Mouse (Mus musculus): Measurements from ENCODE around the gene Bcl11b.

Bcl11b gene

GRCm38 (mm10) chr12:107981231-107981630 lies 22.2 kb downstream of the Bcl11b start:
- no peaks in the 10 kb centered on the region for H3K36me3 ChIP-seq (ENCODE audit: control insufficient read depth, insufficient read depth, low read length, poor library complexity, severe bottlenecking)
- no peak for DNase-seq (ENCODE audit: low read depth, low spot score)
- no peaks in the 10 kb centered on the region; the same call in 1 of the 2 replicates for H3K27me3 ChIP-seq (ENCODE audit: control insufficient read depth, insufficient read depth, low read length, poor library complexity, severe bottlenecking)

GRCm38 (mm10) chr12:107980261-107980961 lies 23.0 kb downstream of the Bcl11b start:
- Histone ChIP-seq H3K27me3 (ENCODE audit: control insufficient read depth, insufficient read depth, low read length, poor library complexity, severe bottlenecking) (no peaks in the 10 kb centered on the region; the same call in 1 of the 2 replicates), H3K36me3 (ENCODE audit: control insufficient read depth, insufficient read depth, low read length, poor library complexity, severe bottlenecking) (no peaks in the 10 kb centered on the region)
- DNase-seq (ENCODE audit: low read depth, low spot score): no peak

- H3K27me3 ChIP-seq (ENCODE audit: control insufficient read depth, insufficient read depth, low read length, poor library complexity, severe bottlenecking): no peaks in the 10 kb centered on the region; the same call in 1 of the 2 replicates
- DNase-seq (ENCODE audit: low read depth, low spot score): no peak
Measured at GRCm38 (mm10) chr12:107979710-107980260, 23.6 kb downstream of the Bcl11b start.

GRCm38 (mm10) chr12:107978736-107979255 lies 24.6 kb downstream of the Bcl11b start:
- H3K27me3 ChIP-seq (ENCODE audit: control insufficient read depth, insufficient read depth, low read length, poor library complexity, severe bottlenecking): no peaks in the 10 kb centered on the region; the same call in 1 of the 2 replicates
- H3K36me3 ChIP-seq (ENCODE audit: control insufficient read depth, insufficient read depth, low read length, poor library complexity, severe bottlenecking): no peaks in the 10 kb centered on the region
- no peak for DNase-seq (ENCODE audit: low read depth, low spot score)

More at GRCm38 (mm10) chr12:107979710-107980260, 23.6 kb downstream of the Bcl11b start:
- no peaks in the 10 kb centered on the region for H3K36me3 ChIP-seq (ENCODE audit: control insufficient read depth, insufficient read depth, low read length, poor library complexity, severe bottlenecking)

DNA sequence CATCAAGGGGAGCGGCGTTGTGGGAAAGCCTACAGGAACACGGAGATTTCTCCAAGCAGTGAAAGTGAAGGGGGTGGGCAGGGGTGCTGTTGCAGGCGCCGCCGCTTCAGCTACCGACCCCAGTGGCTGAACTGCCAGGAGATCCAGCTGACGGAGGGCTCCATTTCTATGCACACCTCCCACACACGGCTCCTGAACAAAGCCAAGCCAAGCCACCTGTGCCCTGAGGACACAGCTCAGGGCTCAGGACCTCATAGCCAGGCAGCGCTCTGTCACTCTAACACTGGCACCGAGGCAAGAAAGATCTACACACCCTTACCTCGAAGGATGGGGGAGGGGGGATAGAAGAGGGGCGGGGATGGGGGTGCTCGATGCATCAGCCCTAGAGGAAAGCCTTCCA lies 25.3 kb downstream of the Bcl11b start:
- no peaks in the 10 kb centered on the region; the same call in 1 of the 2 replicates for H3K27me3 ChIP-seq (ENCODE audit: control insufficient read depth, insufficient read depth, low read length, poor library complexity, severe bottlenecking)
- H3K36me3 ChIP-seq (ENCODE audit: control insufficient read depth, insufficient read depth, low read length, poor library complexity, severe bottlenecking): no peaks in the 10 kb centered on the region
- no peak for DNase-seq (ENCODE audit: low read depth, low spot score)

DNA sequence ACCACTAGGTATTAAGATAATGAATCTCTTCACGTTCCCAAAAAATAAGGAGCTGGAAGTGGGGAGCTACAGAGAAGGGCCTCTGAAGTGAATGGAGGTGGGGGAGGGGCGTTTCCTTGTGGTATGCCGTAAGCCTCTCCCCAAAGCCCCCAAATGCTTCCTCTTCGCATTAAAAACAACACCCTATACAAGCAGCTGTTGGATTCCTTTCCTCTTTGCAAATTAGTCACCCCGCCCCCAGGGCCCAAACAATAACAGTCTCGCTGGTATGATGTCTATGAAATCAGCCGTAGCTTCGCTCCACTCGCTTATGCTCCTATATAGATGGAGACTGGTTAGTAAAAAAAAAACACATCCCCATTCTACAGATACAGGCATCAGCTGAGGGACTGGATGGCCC lies 25.9 kb downstream of the Bcl11b start:
- no peaks in the 10 kb centered on the region for H3K36me3 ChIP-seq (ENCODE audit: control insufficient read depth, insufficient read depth, low read length, poor library complexity, severe bottlenecking)
- DNase-seq (ENCODE audit: low read depth, low spot score): no peak
- H3K27me3 ChIP-seq (ENCODE audit: control insufficient read depth, insufficient read depth, low read length, poor library complexity, severe bottlenecking): no peaks in the 10 kb centered on the region; the same call in 1 of the 2 replicates

GRCm38 (mm10) chr12:107977086-107977485 lies 26.3 kb downstream of the Bcl11b start:
- no peak for DNase-seq (ENCODE audit: low read depth, low spot score)
- Histone ChIP-seq H3K36me3 (ENCODE audit: control insufficient read depth, insufficient read depth, low read length, poor library complexity, severe bottlenecking) (no peaks in the 10 kb centered on the region), H3K27me3 (ENCODE audit: control insufficient read depth, insufficient read depth, low read length, poor library complexity, severe bottlenecking) (no peaks in the 10 kb centered on the region; the same call in 1 of the 2 replicates)

GRCm38 (mm10) chr12:107976571-107977001 lies 26.8 kb downstream of the Bcl11b start:
- no peak for DNase-seq (ENCODE audit: low read depth, low spot score)
- H3K27me3 ChIP-seq (ENCODE audit: control insufficient read depth, insufficient read depth, low read length, poor library complexity, severe bottlenecking): no peaks in the 10 kb centered on the region; the same call in 1 of the 2 replicates
- H3K36me3 ChIP-seq (ENCODE audit: control insufficient read depth, insufficient read depth, low read length, poor library complexity, severe bottlenecking): no peaks in the 10 kb centered on the region

GRCm38 (mm10) chr12:107975897-107976570 lies 27.4 kb downstream of the Bcl11b start:
- Histone ChIP-seq H3K27me3 (ENCODE audit: control insufficient read depth, insufficient read depth, low read length, poor library complexity, severe bottlenecking) (no peaks in the 10 kb centered on the region; the same call in 1 of the 2 replicates), H3K36me3 (ENCODE audit: control insufficient read depth, insufficient read depth, low read length, poor library complexity, severe bottlenecking) (no peaks in the 10 kb centered on the region)
- DNase-seq (ENCODE audit: low read depth, low spot score): no peak

GRCm38 (mm10) chr12:107975479-107975896 lies 27.9 kb downstream of the Bcl11b start:
- DNase-seq (ENCODE audit: low read depth, low spot score): no peak
- Histone ChIP-seq H3K27me3 (ENCODE audit: control insufficient read depth, insufficient read depth, low read length, poor library complexity, severe bottlenecking) (no peaks in the 10 kb centered on the region; the same call in 1 of the 2 replicates), H3K36me3 (ENCODE audit: control insufficient read depth, insufficient read depth, low read length, poor library complexity, severe bottlenecking) (no peaks in the 10 kb centered on the region)

- no peaks in the 10 kb centered on the region; the same call in 1 of the 2 replicates for H3K27me3 ChIP-seq (ENCODE audit: control insufficient read depth, insufficient read depth, low read length, poor library complexity, severe bottlenecking)
- no peaks in the 10 kb centered on the region for H3K36me3 ChIP-seq (ENCODE audit: control insufficient read depth, insufficient read depth, low read length, poor library complexity, severe bottlenecking)
- no peak for DNase-seq (ENCODE audit: low read depth, low spot score)
Measured at GRCm38 (mm10) chr12:107974504-107974903, 28.9 kb downstream of the Bcl11b start.

DNA sequence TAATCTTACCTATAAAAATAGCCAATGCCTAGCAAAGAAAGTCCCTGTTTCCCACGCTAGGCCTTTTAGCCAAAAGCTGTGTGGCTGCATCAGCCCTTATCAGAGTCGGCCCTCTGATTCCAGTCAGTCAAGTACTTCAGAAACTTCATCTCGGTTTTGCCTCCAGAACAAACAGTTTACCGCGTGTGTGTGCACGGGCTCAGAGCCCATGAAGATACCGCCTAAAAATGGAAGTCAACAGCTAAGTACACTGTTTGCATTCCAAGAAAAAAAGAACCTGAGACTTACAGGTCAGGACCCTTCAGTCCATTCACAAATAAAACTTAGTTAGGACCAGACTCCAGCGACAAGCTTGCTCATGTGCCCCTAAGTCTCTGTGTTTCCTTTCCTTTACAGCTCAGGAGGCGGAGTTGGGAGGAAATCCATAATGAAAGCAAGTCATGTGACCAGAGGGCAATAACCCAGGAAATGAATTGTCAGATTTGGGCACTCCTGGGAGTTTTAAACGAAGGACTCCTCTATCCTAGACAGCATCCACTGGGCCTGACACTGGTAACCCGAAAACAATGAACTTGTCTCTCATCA lies 29.8 kb downstream of the Bcl11b start:
- DNase-seq (ENCODE audit: low read depth, low spot score): no peak
- no peaks in the 10 kb centered on the region; the same call in 1 of the 2 replicates for H3K27me3 ChIP-seq (ENCODE audit: control insufficient read depth, insufficient read depth, low read length, poor library complexity, severe bottlenecking)
- H3K36me3 ChIP-seq (ENCODE audit: control insufficient read depth, insufficient read depth, low read length, poor library complexity, severe bottlenecking): no peaks in the 10 kb centered on the region

DNA sequence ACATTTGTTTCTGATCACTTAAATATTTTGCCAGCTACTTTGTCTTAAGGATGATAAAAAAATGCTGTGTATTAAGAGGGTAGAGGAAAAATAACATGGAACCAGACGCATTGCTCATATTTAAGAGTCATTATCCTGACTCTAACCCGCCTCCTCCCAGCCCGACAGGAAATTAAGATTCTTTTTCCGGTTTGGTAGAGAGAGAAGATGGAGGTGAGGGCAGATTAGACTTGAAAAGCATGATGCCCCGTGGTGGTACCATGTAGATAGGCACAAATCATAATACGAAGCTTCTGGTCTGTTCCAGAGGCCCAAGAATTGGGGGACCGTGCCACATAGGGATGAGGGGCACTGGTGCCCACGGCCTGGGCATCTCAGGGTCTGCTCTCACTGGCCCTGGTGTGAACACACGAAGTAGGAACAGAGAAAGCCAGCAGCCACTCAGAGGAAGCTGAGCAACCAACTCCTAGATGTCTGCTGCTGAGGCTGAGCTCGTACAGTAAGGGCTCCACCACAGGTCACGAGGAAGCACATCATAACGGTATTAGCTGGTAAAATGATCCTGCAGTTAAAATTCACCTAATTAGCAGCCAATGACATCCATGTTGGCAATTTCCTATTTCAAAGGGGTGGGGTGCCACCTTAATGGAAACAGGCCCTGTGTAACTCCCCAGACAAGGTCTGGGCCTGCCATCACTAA lies 32.2 kb downstream of the Bcl11b start:
- no peaks in the 10 kb centered on the region; the same call in 1 of the 2 replicates for H3K27me3 ChIP-seq (ENCODE audit: control insufficient read depth, insufficient read depth, low read length, poor library complexity, severe bottlenecking)
- DNase-seq (ENCODE audit: low read depth, low spot score): no peak
- no peaks in the 10 kb centered on the region for H3K36me3 ChIP-seq (ENCODE audit: control insufficient read depth, insufficient read depth, low read length, poor library complexity, severe bottlenecking)

- no peak for DNase-seq (ENCODE audit: low read depth, low spot score)
- H3K27me3 ChIP-seq (ENCODE audit: control insufficient read depth, insufficient read depth, low read length, poor library complexity, severe bottlenecking): no peaks in the 10 kb centered on the region; the same call in 1 of the 2 replicates
Measured at GRCm38 (mm10) chr12:107970637-107971036, 32.8 kb downstream of the Bcl11b start.

More at GRCm38 (mm10) chr12:107970637-107971036, 32.8 kb downstream of the Bcl11b start:
- no peaks in the 10 kb centered on the region for H3K36me3 ChIP-seq (ENCODE audit: control insufficient read depth, insufficient read depth, low read length, poor library complexity, severe bottlenecking)
